Mouse (Mus musculus): ENCODE measurements around the gene Fam172a.

Fam172a gene

GRCm38 (mm10) chr13:78211231-78212010 is 509.6 kb downstream of the Fam172a start:
- peak in 1 of 2 experiments; percentile 63 for DNase-seq (ENCODE audit: inconsistent age in 2 of 2, low spot score in 1 of 2)

- DNase-seq (ENCODE audit: inconsistent age in 2 of 2, low spot score in 1 of 2) = no peak
Observed at GRCm38 (mm10) chr13:78212111-78212510, 510.3 kb downstream of the Fam172a start.

- DNase-seq (ENCODE audit: inconsistent age in 2 of 2, low spot score in 1 of 2) = peak in 1 of 2 experiments; percentile 38
Observed at GRCm38 (mm10) chr13:78213155-78213554, 511.3 kb downstream of the Fam172a start.

GRCm38 (mm10) chr13:78215223-78215622 is 513.4 kb downstream of the Fam172a start:
- DNase-seq (ENCODE audit: inconsistent age in 2 of 2, low spot score in 1 of 2) = peak in 1 of 2 experiments; percentile 26
